Mouse (Mus musculus) thymus, adult 2 months (tissue): Measurements from ENCODE around the gene Tssk2.

Source experiments
- CTCF ChIP-seq: fragments of 200-500 bp; IDR thresholded peaks from 2 replicates; pipeline ENCODE4 v1.5.1; 2012; ENCODE audit warnings: mild to moderate bottlenecking, control low read depth, low read length, moderate library complexity, borderline replicate concordance; ENCODE audit not compliant: control insufficient read depth, poor library complexity, insufficient read depth; ENCODE audit errors: extremely low read depth
- POLR2A ChIP-seq: fragments of 200-500 bp; IDR thresholded peaks from 2 replicates; pipeline ENCODE4 v1.6.1; 2012; ENCODE audit warnings: mild to moderate bottlenecking, low read length, control low read depth, moderate library complexity; ENCODE audit not compliant: control insufficient read depth, poor library complexity, insufficient read depth; ENCODE audit errors: extremely low read depth

DNA sequence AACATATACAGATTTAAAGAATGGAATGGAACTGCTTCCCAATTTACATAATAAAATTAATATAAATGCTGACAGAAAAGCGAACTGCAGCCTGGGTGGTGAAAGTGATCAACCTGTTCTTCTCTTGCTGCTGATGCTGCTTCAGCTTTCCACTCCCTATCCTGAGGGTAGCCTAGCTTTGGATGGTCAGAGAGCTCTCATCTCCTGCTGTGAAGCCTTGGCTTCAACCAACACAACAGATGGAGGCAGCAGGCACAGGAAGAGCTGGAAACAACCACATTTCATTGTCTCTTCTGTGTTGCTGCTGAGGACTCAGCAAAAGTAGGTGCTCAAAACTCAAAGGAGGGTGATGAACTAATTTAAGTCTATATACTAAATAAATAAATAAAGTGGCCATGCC lies 46.6 kb upstream of the Tssk2 start:
- TF ChIP-seq CTCF (no peak), POLR2A (no peak)
